Mouse (Mus musculus): ENCODE measurements around the gene Necap1.
A peak's percentile ranks its signal among the peaks of the same experiment; 100 is the strongest.

Gene Necap1

GRCm38 (mm10) chr6:122883603-122884002, 9.3 kb downstream of the Necap1 start:
- DNase-seq (ENCODE audit: low read depth) = no peak

- DNase-seq (ENCODE audit: low read depth) = peak; percentile 38
Observed at GRCm38 (mm10) chr6:122889599-122889998, 15.3 kb downstream of the Necap1 start.

GRCm38 (mm10) chr6:122892442-122893049, 18.3 kb downstream of the Necap1 start:
- peak; percentile 87 for DNase-seq (ENCODE audit: low read depth)

- no peak for DNase-seq (ENCODE audit: low read depth)
Observed at GRCm38 (mm10) chr6:122919922-122920321, 45.6 kb downstream of the Necap1 start.

GRCm38 (mm10) chr6:122921451-122921850, 47.2 kb downstream of the Necap1 start, which contains the start of gene Clec4a1:
Gene Clec4a1 (plus strand): TSS chr6:122921848.
- DNase-seq (ENCODE audit: low read depth) = no peak

GRCm38 (mm10) chr6:122934845-122935244, 60.6 kb downstream of the Necap1 start:
- DNase-seq (ENCODE audit: low read depth) = no peak
